Mouse (Mus musculus) cerebellum, adult 2 months (tissue): Measurements from ENCODE around the gene Cfap43.

Source experiments
- CTCF ChIP-seq: fragments of 200-500 bp; IDR thresholded peaks from 2 replicates; pipeline ENCODE4 v1.5.1; 2011; ENCODE audit warnings: low read depth, mild to moderate bottlenecking, control low read depth, low read length, moderate library complexity, borderline replicate concordance; ENCODE audit not compliant: insufficient read depth
- POLR2A ChIP-seq: fragments of 200-500 bp; IDR thresholded peaks from 2 replicates; pipeline ENCODE4 v1.6.1; 2011; ENCODE audit warnings: low read length, control low read depth, borderline replicate concordance; ENCODE audit not compliant: insufficient read depth

- TF ChIP-seq CTCF (no peak), POLR2A (no peak)
These were observed 124.8 kb downstream of the Cfap43 start for GRCm38 (mm10) chr19:47794331-47794730.
